Mouse (Mus musculus) heart, postnatal 0 days (tissue): ENCODE measurements around the gene Fcor. TPM values are rescaled to one million over a fixed set of nuclear protein-coding genes. Genes with fewer than 3 reads are reported as not detected.

Experiments used
- ATAC-seq: fragments of 200-750 bp; cut with Nextera tagmentation; 2 replicates; pipeline ENCODE4 v1.8.0; 2017; ENCODE audit warnings: low read depth, moderate number of reproducible peaks, moderate library complexity; ENCODE audit not compliant: insufficient read depth
- DNase-seq: peaks from one replicate; pipeline ENCODE4 v3.0.0-alpha.2; 2016; ENCODE audit warnings: low spot score
- H3K27ac ChIP-seq: fragments of 300-500 bp; sonication (generic); 2 replicates; pipeline ENCODE4 v1.5.1; 2014; ENCODE audit warnings: low read depth, mild to moderate bottlenecking
- H3K27me3 ChIP-seq: fragments of 300-500 bp; sonication (generic); 2 replicates; pipeline ENCODE4 v1.6.1; 2014; ENCODE audit warnings: low read length, mixed read lengths; ENCODE audit not compliant: control insufficient read depth, insufficient read depth
- H3K36me3 ChIP-seq: fragments of 300-500 bp; sonication (generic); replicated peaks from 2 replicates; pipeline ENCODE4 v1.6.1; 2014; ENCODE audit warnings: low read length, mixed read lengths; ENCODE audit not compliant: control insufficient read depth, insufficient read depth
- H3K4me1 ChIP-seq: fragments of 300-500 bp; sonication (generic); 2 replicates; pipeline ENCODE4 v1.6.1; 2014; ENCODE audit warnings: antibody characterized with exemption; ENCODE audit not compliant: control insufficient read depth, insufficient read depth
- H3K4me2 ChIP-seq: fragments of 300-500 bp; sonication (generic); 2 replicates; pipeline ENCODE4 v1.6.1; 2014; ENCODE audit warnings: low read depth, mild to moderate bottlenecking, low read length, moderate library complexity
- H3K4me3 ChIP-seq: fragments of 300-500 bp; sonication (generic); 2 replicates; pipeline ENCODE4 v1.5.1; 2014; ENCODE audit warnings: low read depth, low read length
- H3K9ac ChIP-seq: fragments of 300-500 bp; sonication (generic); replicated peaks from 2 replicates; pipeline ENCODE4 v1.6.1; 2014; ENCODE audit warnings: low read depth, low read length, mixed read lengths
- H3K9me3 ChIP-seq: fragments of 300-500 bp; sonication (generic); replicated peaks from 2 replicates; pipeline ENCODE4 v1.6.1; 2016; ENCODE audit warnings: low read length; ENCODE audit not compliant: control insufficient read depth
- CTCF ChIP-seq: IDR thresholded peaks from 2 replicates; pipeline ENCODE4 v1.5.1; 2016; ENCODE audit warnings: antibody characterized with exemption, control low read depth, low read depth
- EP300 ChIP-seq: IDR thresholded peaks from 2 replicates; pipeline ENCODE4 v1.6.1; 2016; ENCODE audit warnings: antibody characterized with exemption, low read depth
- WGBS: fragments of 180-500 bp; shearing (Covaris S2); extraction: QIAGEN DNeasy Blood & Tissue Kit; methylation state at CpG from one replicate; pipeline ENCODE4 v1.1.7; 2014; 5-methylcytosine and 5-hydroxymethylcytosine counted together
- polyA plus RNA-seq: library from polyadenylated mRNA; unstranded; fragments of >200 nt; fragmentation: Nextera tagmentation; extraction: Ambion mirVana; gene quantifications from 2 replicates; pipeline ENCODE4 v1.2.1, GENCODE M21; 2015
- total RNA-seq: library from RNA; depleted of rRNA; stranded (reverse); fragments of >200 nt; gene quantifications from 2 replicates; pipeline ENCODE4 v1.2.3, GENCODE M21; 2014; ENCODE audit warnings: low replicate concordance

Fcor gene
- total and polyA plus RNA-seq, 2 experiments from 2014 or later: 1.3 TPM; not detected in 1

DNA sequence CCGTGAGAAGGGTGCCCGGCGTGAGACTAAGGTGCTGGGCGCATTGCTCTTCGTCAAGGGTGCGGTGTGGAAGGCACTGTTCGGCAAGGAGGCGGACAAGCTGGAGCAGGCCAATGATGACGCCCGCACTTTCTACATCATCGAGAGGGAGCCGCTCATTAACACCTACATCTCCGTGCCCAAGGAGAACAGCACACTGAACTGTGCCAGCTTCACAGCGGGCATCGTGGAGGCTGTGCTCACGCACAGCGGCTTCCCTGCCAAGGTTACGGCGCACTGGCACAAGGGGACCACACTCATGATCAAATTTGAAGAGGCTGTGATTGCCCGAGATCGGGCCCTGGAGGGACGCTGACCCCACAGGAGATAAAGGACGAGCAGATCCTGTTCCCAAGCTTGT, 7.1 kb upstream of the Fcor start:
- H3K27ac ChIP-seq: no peak overlapping the region
- H3K9ac ChIP-seq: no peak overlapping the region
- no peak overlapping the region for H3K4me3 ChIP-seq
- H3K4me1 ChIP-seq: 0 out of 2 replicates have a peak, but pooled peaks cover 10% of the 10 kb centered on the region
- H3K36me3 ChIP-seq: peaks cover 26% of the 10 kb centered on the region
- WGBS: 95% methylated on average over 23 of the region's 23 CpGs
- no peaks in the 10 kb centered on the region for H3K9me3 ChIP-seq
- no peak overlapping the region for H3K4me2 ChIP-seq
- TF ChIP-seq CTCF: no peak
- TF ChIP-seq EP300: no peak
- no peaks in the 10 kb centered on the region for H3K27me3 ChIP-seq
- DNase-seq: no peak
- no peak for ATAC-seq

DNA sequence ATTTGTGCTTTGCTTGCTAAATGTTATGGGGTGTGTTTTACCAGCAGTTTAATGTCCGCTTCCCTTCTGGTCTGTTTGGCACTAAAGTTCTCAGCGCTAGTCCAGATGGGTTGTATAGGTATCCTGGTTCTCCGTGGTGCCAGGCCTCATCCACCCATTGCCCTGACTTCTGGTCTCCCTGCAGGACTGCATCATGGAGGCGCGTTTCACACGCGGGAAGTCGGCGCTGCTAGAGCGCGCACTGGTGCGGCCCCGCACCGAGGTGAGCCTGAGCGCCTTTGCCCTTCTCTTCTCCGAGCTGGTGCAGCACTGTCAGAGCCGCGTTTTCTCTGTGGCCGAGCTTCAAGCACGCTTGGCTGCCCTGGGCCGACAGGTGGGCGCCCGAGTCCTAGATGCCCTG, 6.7 kb upstream of the Fcor start:
- ATAC-seq: no peak
- Histone ChIP-seq H3K27me3 (no peaks in the 10 kb centered on the region), H3K4me2 (no peak overlapping the region), H3K27ac (no peak overlapping the region), H3K36me3 (peaks cover 26% of the 10 kb centered on the region), H3K4me3 (no peak overlapping the region), H3K4me1 (0 out of 2 replicates have a peak, but pooled peaks cover 10% of the 10 kb centered on the region), H3K9ac (no peak overlapping the region), H3K9me3 (no peaks in the 10 kb centered on the region)
- 95% methylated on average over 23 of the region's 23 CpGs for WGBS
- no peak for DNase-seq
- no peak for TF ChIP-seq EP300
- TF ChIP-seq CTCF: no peak

- Histone ChIP-seq H3K9ac (peak overlapping the region; percentile 96), H3K27ac (peak overlapping the region; percentile 95), H3K4me1 (0 out of 2 replicates have a peak, but pooled peaks cover 10% of the 10 kb centered on the region), H3K27me3 (no peaks in the 10 kb centered on the region), H3K9me3 (no peaks in the 10 kb centered on the region), H3K4me3 (peak overlapping the region; percentile 99), H3K36me3 (peaks cover 26% of the 10 kb centered on the region), H3K4me2 (peak overlapping the region; percentile 91)
- ATAC-seq (peak; percentile 1; the same call in 1 of the 2 replicates), DNase-seq (peak; percentile 16)
- 2% methylated on average over 15 of the region's 15 CpGs for WGBS
- no peak for TF ChIP-seq EP300
- TF ChIP-seq CTCF: no peak
These were observed 4.9 kb upstream of the Fcor start for GRCm38 (mm10) chr8:3676993-3677579.

- Histone ChIP-seq H3K27ac (peak within 1 kb of the TSS; percentile 95), H3K4me1 (0 out of 2 replicates have a peak, but pooled peaks cover 10% of the 10 kb centered on the region), H3K4me3 (peak within 1 kb of the TSS; percentile 99), H3K36me3 (peaks cover 24% of the 10 kb centered on the region), H3K27me3 (no peaks in the 10 kb centered on the region), H3K9me3 (no peaks in the 10 kb centered on the region), H3K4me2 (peak within 1 kb of the TSS; percentile 91), H3K9ac (peak within 1 kb of the TSS; percentile 96)
- ATAC-seq (peak; percentile 93), DNase-seq (peak; percentile 95)
- TF ChIP-seq CTCF (peak; percentile 90), EP300 (no peak)
- under 1% methylated on average over 61 of the region's 61 CpGs for WGBS
These were observed 4.2 kb upstream of the Fcor start, which contains the start of gene Trappc5 for GRCm38 (mm10) chr8:3676131-3676992. TSS of gene Trappc5 (plus strand) at chr8:3676299.

- Histone ChIP-seq H3K9ac (no peak overlapping the region), H3K27me3 (no peaks in the 10 kb centered on the region), H3K27ac (no peak overlapping the region), H3K36me3 (peaks cover 7% of the 10 kb centered on the region), H3K9me3 (no peaks in the 10 kb centered on the region), H3K4me1 (0 out of 2 replicates have a peak, but pooled peaks cover 10% of the 10 kb centered on the region), H3K4me3 (no peak overlapping the region), H3K4me2 (no peak overlapping the region)
- DNase-seq: no peak
- TF ChIP-seq CTCF (no peak), EP300 (no peak)
- WGBS: 41% methylated on average over 3 of the region's 3 CpGs
- ATAC-seq: no peak
These were observed 2.5 kb upstream of the Fcor start for GRCm38 (mm10) chr8:3674671-3675070.
